Mouse (Mus musculus): ENCODE measurements around the gene Dhrs7b. TPM values are rescaled to one million over a fixed set of nuclear protein-coding genes. Genes with fewer than 3 reads are reported as not detected.

Dhrs7b gene
- polyA plus RNA-seq, 1 experiment = 19.9 TPM

DNA sequence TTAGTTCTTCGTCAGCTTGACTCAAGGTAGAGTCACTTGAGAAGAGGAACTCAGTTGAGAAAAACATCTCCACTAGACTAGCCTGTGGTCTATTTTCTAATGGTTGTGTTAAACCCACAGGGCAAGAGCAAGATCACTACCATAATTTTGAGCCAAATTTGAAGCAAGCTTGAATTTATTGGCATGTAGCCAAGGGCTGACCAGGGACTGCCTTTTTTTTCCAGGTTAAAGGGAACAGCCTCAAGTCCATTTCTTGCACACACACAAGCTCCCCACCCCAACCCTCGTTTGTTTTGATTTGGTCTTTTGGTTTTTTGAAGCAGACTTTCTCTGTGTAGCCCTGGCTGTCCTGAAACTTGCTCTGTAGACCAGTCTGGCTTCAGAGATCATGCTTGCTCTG lies 59.4 kb downstream of the Dhrs7b start:
- DNase-seq (ENCODE audit: extremely low spot score in 1 of 2, low spot score in 1 of 2) = no peak

DNA sequence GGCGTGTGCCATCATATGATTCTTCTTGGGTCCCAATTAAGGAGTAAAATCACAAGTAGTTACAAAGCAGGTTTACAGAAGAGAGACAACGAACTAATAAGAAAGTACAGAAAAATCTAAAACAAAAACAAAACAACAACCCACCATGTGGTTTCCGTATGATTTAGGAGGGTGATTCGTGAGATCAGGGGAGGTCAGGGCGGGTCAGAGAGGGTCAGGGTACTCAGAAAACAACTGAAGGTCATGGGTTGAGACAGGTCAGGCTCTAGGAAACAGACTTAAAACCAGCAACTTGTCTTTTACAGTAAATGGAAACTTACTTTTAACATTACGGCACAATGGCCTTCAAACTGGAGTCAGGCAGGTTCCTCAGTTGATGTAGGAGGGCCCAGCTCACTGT lies 59.9 kb downstream of the Dhrs7b start:
- no peak for DNase-seq (ENCODE audit: extremely low spot score in 1 of 2, low spot score in 1 of 2)

DNA sequence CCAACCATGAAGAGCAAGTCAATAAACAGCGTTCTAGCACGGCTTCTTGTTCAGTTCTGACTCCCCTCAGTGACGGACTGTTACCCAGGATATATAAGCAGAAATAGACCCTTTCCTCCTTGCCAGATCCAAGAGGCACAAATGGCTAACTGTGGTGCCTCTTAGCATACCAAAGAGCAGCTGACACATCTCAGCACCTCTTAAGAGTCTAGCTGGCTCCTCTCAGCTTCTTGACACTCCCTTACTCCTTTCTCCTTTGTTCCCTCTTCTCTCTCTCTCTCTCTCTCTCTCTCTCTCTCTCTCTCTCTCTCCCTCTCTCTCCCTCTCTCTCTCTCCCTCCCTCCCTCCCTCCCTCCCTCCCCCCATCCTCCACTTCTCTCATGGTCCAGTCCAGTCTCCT lies 60.3 kb downstream of the Dhrs7b start:
- no peak for DNase-seq (ENCODE audit: extremely low spot score in 1 of 2, low spot score in 1 of 2)

DNA sequence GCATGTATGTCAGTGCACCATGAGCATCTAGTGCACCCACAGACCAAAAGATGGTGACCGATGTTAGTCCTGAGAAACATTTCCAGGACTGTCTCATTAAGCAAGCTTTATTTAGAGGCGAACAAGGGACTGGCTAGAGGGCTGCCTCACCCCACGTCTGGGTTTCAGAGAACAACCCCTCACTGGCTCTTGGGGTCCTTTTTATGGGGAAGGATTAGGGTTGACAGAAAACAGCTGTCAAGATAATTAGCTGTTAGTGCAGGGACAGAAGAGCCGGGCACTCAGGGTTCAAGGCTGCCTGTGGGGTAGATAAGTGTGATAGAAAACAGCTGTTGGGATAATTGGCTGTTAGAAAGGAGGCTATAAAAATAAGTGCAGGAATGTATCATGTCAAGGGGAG lies 65.5 kb downstream of the Dhrs7b start:
- DNase-seq (ENCODE audit: extremely low spot score in 1 of 2, low spot score in 1 of 2) = no peak

DNA sequence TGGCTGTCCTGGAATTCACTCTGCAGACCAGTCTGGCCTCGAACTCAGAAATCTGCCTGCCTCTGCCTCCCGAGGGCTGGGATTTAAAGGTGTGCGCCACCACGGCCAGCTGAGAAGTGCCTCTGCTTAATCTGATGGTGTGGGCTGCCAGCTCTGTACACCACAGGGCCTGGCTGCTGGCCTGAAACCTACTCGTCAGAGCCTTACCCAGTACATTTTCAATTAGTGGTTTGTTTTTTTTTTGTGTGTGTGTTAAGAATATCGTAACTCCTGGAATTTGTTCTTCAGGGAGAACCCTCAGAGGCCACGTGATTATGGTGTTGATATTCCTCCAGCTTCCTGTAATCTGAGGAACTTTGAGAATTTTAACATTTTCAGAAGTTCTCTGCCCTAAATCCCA lies 71.6 kb downstream of the Dhrs7b start:
- no peak for DNase-seq (ENCODE audit: extremely low spot score in 1 of 2, low spot score in 1 of 2)

DNA sequence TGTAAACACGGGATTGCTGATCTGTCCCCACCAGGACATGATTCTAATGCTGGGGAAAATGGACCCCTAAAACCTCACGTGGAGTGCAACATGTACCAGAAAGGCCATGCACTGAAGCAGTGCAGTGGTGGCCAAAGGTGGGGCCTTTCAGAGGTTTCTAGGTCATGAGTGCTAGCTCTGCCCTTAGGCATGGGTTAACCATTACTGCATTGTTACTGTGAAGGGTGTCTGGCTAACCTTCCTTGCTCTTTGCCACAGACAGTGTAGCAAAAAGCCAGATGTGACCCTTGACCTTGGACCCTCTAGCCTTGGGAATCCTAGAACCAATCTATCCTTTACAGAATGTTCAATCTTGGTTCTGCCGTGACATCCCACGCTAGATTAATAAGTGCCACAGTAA lies 72.1 kb downstream of the Dhrs7b start:
- no peak for DNase-seq (ENCODE audit: extremely low spot score in 1 of 2, low spot score in 1 of 2)

DNA sequence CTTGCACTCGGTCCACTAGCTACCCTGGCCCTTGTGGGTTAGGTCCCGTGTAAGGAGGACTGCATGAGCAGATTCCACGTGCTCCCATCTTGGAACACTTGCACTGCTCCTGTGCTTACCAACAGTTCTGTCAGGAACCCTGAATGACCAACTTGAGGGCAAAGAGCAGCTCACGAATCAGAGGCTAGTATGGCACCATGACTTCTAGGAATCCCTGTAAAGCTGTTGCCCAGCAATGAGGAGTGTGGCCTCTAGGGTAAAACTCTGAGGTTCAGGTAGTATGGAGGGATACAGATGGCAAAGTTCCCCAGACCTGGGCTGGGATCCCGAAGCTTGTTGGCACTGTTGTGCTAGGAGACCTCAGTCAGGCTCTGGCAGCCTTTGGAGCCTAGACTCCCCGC lies 73.2 kb downstream of the Dhrs7b start:
- no peak for DNase-seq (ENCODE audit: extremely low spot score in 1 of 2, low spot score in 1 of 2)

DNA sequence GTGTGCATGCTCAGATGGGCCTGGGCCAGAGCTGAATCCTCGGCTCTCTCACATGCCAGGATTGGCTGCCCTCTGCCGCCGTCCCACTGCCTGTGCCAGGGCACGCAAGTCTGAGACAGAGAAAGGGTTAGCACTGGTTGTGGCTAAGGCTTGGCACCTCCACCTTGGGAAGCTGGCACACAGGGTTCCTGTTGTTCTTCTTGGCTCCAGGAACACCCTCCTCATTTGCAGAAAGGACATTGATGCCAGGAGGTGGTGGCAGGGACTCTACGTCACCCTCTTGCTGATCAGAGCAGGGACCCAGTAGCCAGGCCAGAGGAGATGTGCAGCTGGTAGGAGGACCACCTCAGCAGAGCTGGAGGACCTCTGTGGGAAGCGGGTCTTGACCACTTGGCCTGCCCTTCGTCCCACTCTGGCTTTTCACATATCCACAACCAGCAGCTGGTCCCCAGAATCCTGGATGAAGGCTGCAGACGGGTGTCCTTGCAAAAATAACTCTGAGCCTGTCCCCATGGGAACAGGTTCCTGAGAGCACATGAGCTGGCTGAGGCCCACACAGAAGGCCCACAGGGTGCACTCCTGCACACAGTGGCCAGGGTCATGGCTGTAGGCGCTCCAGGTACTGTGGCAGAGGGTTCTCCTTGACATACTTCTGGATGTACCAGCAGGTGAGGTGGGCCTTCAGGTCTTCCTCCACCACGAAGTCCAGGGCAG lies 75.1 kb downstream of the Dhrs7b start:
- no peak for DNase-seq (ENCODE audit: extremely low spot score in 1 of 2, low spot score in 1 of 2)

DNA sequence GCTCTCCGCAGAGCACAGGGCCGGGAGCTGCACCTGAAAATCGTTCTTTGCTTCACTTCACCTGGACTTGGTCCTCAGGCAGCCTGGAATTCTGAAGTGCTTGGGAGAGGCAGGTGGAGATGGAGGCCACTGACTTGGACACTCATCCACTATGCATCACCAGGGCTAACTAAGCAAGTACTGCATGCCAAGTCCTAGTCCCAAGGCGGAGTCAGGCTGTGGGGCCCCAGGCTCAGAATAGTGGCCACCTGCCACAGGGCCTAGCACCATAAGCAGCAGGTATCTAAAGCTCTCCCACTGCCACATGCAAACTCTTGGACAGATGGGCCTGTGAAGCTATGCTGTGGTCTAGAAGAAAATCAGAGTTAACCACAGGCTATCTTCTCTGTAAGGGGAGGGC lies 76.0 kb downstream of the Dhrs7b start:
- DNase-seq (ENCODE audit: extremely low spot score in 1 of 2, low spot score in 1 of 2) = no peak

DNA sequence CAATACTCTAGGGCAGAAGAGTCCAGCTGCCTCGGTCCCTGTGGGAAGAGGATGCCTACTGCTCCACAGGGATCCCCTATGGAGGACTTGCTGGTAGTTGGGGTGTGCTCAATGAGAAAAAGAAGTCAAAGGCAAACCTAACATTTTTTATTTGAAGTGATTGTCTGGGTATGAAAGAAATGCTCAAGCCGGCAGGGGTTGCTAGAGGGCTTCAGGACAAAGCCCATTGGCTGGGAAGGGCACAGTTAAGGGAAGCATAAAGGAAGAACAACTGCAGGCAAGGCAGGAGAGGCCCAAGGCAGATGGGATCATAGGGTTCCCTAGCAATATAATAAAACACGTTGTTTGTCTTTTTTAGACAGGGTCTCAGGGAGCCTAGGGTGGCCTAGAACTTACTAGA lies 77.6 kb downstream of the Dhrs7b start:
- no peak for DNase-seq (ENCODE audit: extremely low spot score in 1 of 2, low spot score in 1 of 2)

DNA sequence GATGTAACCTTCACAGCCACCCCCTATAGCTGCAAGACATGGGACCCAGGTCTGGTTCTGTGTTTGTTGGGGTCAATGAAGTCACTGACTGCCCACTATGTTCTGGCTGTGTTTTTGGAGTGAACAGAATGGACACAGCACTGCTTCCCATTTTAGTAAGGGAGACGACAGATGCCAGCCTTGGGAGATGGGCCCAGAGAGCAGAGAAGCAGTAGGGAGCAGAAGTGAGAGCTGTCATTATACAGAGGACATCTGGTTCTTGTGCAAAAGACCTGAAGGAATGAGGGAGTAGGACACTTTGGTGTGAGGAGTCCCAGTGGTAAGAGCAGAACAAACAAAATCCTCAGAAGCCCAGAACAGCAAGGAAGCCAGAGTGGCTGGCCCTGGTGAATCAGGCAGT lies 79.2 kb downstream of the Dhrs7b start:
- DNase-seq (ENCODE audit: extremely low spot score in 1 of 2, low spot score in 1 of 2) = no peak

Other genes with a start within 250 kb of the Dhrs7b start
- 56.5 and 56.9 TPM in 2 replicates for gene Llgl1, start 130.9 kb upstream of the Dhrs7b start, polyA plus RNA-seq (2012; rRNA removed)
- gene Flii, start 103.4 kb upstream of the Dhrs7b start, polyA plus RNA-seq (2012; rRNA removed) = 116 and 131 TPM in 2 replicates
- 20.1 and 24.1 TPM in 2 replicates for gene Mief2, start 102.2 kb upstream of the Dhrs7b start, polyA plus RNA-seq (2012; rRNA removed)
- 6.0 and 6.1 TPM in 2 replicates for gene Top3a, start 53.3 kb upstream of the Dhrs7b start, polyA plus RNA-seq (2012; rRNA removed)
- gene Smcr8, start 53.1 kb upstream of the Dhrs7b start, polyA plus RNA-seq (2012; rRNA removed) = 10.7 and 12.3 TPM in 2 replicates
- gene Shmt1, start 18.9 kb upstream of the Dhrs7b start, polyA plus RNA-seq (2012; rRNA removed) = 2.0 and 2.2 TPM in 2 replicates
- 39.8 and 47.0 TPM in 2 replicates for gene Tmem11, start 48.6 kb downstream of the Dhrs7b start, polyA plus RNA-seq (2012; rRNA removed)
- gene Natd1, start 84.1 kb downstream of the Dhrs7b start, polyA plus RNA-seq (2012; rRNA removed) = 13.3 and 14.6 TPM in 2 replicates
- 17.3 and 18.1 TPM in 2 replicates for gene Map2k3, start 101.4 kb downstream of the Dhrs7b start, polyA plus RNA-seq (2012; rRNA removed)
- 17.8 and 19.5 TPM in 2 replicates for gene Kcnj12, start 191.9 kb downstream of the Dhrs7b start, polyA plus RNA-seq (2012; rRNA removed)

All from frontal cortex, adult 2 months (tissue).